Mouse (Mus musculus): ENCODE results near the gene 1700034J05Rik.

DNA sequence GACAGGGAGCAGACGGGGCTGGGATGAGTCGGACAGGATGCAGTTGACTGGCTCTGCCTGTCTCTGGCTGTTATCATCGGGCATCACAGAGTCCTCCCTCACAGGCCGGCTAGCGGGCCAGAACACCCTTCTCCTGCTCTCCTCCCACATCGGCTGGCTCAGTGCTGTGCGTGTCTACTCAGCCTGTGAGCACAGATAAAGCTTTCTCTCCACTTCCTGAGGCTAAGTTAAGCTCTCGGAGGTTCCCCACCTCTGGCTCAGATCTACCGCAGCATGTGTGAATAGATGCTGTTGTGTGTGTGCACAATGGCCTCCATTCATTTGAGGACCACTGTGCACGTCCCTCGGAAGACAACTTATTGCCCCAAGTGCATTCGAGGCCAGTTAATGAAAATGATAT, 1.7 kb upstream of the 1700034J05Rik start:
- TF ChIP-seq POLR2A (IDR thresholded peaks at IDR 0.05; ENCODE audit: low read depth, low read length) (no peak), CTCF (IDR thresholded peaks at IDR 0.05; ENCODE audit: borderline replicate concordance, insufficient read depth, low read length) (no peak)
